Mouse (Mus musculus) WW6 (cell line): ENCODE measurements around the gene Fam189b.

Experiments used
- DNase-seq: peaks from one replicate; pipeline ENCODE4 v3.0.0-alpha.2; 2013; ENCODE audit warnings: low read depth, low spot score

Fam189b gene

DNA sequence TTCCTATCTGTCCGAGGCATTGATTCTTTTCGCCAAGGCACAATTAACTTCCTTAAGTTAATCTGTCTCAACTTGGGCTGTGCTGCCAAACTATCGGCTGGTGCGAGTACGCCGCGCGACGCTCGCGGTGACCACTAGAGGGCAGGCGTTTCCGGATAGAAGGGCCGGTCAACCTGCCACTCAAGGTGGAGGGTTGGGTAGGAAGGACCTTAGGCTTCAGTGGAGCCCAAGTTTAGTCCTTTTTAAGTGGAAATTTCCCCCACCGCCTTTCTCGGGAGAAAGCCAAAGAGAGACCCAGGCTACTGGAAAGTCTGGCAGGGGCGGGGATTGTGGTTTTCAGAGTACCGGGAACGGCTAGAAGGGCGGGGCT, 45.2 kb downstream of the Fam189b start:
- DNase-seq = no peak

DNA sequence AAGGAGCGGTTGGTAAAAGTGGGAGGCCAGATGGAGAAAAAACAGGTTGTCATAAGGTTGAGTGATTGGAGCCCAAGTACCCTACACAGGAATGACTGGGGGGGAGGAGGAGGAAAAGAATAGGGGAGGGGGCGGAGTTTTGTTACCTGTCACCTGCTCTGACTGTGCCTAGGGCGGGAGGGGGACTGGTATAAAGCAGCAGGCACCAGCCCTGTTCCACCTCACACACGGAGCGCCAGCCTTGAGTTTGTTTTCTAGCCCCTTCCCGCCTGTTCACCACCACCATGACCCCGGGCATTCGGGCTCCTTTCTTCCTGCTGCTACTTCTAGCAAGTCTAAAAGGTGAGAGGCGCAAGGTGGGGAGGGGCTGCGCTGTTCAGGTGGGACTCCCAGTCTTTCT, 45.9 kb downstream of the Fam189b start, which contains the start of gene Muc1:
Gene Muc1, plus strand, starts transcription at position 222 of the 400 bp plus-strand sequence.
- no peak for DNase-seq

DNA sequence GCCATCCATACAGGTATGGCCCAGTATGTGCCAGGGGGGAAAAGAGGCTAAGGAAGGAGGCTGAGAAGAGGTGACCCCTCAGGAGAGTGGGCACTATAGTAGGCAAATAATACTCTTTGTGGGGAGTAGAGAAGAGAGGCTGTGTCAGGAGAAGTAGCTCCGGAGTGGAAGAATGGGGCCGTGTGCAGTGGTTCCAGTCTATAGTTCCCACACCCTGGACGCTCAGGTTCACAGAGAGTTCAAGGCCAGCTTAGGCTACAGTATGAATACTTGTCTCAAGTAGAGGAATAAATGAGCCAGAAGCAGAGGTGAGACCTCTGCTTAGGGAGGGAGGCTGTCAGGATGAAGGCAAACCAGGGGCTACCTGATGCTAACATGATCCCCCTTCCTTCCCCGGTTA, 46.3 kb downstream of the Fam189b start:
- no peak for DNase-seq

DNA sequence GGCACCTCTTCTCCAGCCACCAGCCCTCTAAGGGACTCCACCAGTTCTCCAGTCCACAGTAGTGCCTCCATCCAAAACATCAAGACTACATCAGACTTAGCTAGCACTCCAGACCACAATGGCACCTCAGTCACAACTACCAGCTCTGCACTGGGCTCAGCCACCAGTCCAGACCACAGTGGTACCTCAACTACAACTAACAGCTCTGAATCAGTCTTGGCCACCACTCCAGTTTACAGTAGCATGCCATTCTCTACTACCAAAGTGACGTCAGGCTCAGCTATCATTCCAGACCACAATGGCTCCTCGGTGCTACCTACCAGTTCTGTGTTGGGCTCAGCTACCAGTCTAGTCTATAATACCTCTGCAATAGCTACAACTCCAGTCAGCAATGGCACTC, 47.6 kb downstream of the Fam189b start:
- no peak for DNase-seq

DNA sequence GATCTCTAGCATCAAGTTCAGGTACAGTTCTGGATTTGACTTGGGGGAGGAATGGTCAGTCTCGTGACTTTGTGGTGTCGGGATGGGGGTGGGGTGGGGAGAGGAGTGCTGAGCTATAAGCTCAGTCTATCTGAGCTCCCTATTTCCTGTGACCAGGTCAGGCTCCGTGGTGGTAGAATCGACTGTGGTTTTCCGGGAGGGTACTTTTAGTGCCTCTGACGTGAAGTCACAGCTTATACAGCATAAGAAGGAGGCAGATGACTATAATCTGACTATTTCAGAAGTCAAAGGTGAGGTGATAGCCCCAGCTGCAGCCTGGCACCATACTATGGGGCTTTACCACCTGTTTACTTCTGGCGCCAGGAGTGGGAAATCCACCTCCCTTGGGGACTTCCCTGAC, 48.4 kb downstream of the Fam189b start:
- DNase-seq = no peak

DNA sequence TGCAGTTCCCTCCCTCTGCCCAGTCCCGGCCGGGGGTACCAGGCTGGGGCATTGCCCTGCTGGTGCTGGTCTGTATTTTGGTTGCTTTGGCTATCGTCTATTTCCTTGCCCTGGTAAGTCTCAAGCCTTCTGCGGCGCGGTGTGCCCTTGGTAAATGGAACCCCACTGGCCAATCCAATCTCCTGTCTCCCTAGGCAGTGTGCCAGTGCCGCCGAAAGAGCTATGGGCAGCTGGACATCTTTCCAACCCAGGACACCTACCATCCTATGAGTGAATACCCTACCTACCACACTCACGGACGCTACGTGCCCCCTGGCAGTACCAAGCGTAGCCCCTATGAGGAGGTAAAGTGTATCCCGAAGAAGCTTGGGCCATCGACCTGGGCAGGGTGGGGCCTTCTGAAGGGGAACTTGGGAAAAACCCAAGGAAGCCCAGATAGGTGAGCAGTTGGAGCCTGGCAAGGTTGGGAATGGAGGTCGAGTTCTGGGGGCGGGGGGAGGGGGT, 48.9 kb downstream of the Fam189b start:
- no peak for DNase-seq

DNA sequence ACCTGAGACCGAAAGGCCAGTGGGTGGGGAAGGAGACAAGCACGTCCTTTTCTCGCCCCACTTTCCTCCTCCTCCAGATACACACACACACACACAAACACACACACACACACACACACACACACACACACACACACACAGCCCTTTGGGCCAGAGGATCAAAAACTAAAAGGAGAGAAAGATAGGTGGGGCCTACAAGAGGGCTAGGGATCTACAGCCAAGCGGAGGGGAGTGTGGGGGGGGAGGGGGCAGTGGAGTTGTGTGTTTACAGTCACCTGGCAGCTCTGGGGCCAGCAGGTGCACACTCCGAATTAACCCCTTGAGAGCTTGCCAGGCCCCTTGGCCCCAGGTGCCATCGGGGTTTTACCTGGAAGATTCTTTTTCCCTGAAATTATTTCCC, 49.7 kb downstream of the Fam189b start:
- DNase-seq = no peak

DNA sequence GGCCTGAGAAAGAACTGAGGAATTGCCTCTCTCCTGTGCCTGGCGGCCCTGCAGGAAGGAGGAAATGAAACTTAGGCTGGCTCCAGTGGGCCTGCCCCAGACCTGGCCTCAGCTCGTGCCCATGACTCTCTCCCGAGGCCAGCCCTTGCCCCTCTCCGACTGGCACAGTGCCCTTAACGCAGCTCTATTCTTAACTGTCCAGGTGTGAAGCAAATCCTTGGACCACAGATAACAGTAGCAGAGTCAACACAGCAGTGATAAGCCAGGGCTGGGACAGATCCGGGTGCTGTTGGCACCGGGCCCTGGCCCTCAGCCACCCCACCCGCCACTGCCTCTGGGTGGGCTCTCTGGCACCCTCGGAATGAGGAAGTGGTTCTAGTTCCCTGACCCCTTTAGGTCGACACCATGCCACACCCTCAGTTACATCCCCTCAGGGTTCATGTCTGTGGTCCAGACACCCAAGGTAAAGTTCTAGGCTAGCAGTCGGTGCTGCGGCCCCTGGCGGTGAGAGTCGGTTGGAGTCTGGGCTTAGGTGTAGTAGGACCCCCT, 50.7 kb downstream of the Fam189b start:
- DNase-seq = no peak

DNA sequence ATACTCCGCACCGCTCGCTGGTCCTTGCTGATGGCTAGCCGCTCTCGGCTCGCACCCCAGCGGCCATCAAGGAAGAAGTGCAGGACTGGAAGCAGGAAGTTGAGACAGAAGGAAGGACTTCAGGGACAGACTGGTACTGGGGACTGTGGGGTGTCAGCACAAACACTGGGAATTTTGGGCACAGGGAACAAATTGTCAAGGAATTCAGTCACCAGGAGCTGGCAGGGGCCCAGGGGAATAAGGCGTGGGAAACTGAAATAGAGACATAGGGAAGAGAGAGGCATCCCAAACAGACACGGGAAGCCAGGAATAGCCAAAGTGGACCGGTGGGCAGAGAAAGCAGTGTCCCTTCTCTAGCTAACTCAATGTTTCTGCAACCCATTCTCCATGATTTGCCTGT, 53.6 kb downstream of the Fam189b start:
- no peak for DNase-seq

DNA sequence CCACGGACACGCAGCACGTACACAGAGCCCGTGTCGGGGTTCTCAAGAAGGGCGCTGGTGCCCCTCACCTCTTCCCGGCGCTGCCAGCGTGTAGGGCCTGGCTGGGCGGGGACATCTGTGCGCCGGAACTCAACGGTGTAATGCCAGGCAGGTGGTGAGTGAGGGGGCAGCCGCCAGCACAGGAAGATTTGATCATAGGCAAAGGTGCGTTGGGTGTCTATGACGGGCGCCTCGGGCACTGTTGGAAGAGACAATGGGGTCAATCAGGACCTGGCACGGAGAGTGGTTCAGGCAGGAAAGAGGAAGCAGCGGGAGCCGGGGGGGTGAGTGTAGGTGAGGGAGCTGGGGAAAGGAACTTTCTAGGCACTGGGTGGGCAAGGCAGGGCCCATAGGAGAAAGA, 54.7 kb downstream of the Fam189b start:
- DNase-seq = no peak

DNA sequence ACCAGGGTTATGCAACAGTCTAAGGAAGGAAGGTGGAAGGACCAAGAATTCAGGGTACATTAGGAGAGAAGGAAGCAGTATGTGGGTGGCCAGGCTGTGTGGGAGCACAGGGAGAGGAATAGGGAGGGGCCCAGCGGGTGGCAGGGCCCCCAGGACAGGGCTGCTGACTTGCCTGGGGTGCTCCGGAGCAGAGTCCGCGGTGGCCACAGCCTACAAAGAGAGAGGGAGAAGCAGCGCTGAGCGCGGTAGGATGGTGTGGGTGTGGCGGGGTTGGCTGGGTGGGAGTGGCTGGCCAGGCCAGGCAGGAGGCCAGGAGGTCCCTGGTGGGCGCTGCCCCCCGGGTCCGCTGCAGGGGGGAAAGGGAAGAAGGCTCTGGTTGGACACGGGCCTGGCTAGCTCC, 55.6 kb downstream of the Fam189b start:
- no peak for DNase-seq
